Mouse (Mus musculus): Measurements from ENCODE around the gene Adad2.

Adad2 gene

DNA sequence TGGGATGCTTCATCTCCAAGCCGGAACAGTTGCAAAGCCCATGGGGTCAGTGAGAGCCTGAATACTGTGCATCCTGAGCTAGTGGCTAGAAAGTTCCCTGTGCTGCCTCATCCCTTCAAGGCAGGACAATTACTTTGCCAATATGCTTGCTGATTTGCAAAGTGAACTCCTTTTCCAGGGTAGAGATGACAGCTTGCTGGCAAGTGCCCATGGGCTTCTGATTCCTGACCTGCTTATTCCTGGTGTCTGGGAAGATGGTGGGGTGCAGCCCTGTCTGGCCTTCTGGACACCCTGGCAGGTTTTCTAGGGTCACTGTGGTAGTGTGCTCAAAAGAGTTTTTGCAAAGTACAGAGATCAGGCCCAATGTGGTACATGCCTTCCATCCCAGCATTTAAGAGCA, 30.4 kb downstream of the Adad2 start:
- no peak for DNase-seq (ENCODE audit: low spot score in 2 of 2)

DNA sequence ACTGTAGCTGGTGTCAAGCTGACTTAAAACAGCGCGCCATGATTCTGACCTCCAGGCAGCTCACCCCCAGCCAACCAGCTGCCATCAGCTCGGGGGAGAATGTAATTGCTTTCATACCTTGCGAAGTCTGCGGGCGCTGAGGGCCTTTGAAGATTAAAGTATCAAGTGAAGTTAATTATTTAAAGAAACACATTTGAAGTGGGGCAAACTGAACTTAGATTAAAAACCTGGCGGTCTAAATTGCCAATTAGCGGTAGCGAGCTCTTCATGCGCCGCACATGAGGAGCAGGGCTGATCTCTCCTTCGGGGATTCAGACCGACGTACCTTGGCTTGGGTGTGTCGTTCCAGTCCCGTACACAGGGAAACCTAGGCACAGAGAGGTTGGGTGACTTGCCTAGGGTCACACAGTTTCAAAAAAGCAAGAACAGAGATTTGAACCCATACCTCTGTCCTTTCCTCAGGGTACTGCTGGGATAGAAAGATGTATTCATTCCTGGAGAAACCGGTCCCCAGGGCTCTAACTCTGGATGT, 31.9 kb downstream of the Adad2 start:
- DNase-seq (ENCODE audit: low spot score in 2 of 2): no peak

DNA sequence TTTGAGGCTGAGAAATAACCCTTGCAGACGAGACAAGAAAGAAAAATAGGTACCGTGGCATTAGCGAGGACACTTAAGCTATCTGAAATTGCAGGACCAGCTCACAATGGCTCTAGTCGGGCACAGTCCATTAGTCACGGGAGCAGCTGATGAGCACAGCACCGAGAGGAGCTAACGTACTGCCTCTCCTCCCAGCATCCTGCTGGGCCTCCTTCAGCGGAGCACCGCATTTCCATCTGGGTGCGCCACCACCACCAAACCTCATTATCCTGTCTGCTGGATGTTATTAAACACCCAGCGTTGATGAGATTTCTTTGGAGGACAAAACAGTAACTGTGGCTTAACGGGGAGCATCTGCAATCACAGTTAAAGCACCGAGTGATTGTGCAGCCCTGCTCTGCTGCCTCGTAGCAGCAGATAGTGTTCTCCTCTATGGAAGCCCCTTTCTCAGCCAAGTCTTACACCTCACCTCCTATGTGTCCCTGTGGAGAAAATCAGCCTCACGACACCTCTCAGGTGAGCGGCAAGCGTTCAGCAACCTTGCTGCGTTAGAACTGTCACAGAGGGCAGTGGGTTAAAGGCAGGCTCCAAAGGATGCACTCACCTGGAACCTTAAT, 32.5 kb downstream of the Adad2 start:
- no peak for DNase-seq (ENCODE audit: low spot score in 2 of 2)

GRCm38 (mm10) chr8:119646197-119646596, 33.6 kb downstream of the Adad2 start:
- DNase-seq (ENCODE audit: low spot score in 2 of 2): no peak

- no peak for DNase-seq (ENCODE audit: low spot score in 2 of 2)
Measured at GRCm38 (mm10) chr8:119646846-119647245, 34.3 kb downstream of the Adad2 start.

- DNase-seq (ENCODE audit: low spot score in 2 of 2): no peak
Measured at GRCm38 (mm10) chr8:119651324-119651723, 38.8 kb downstream of the Adad2 start.

GRCm38 (mm10) chr8:119656709-119657464, 44.3 kb downstream of the Adad2 start:
- no peak for DNase-seq (ENCODE audit: low spot score in 2 of 2)

DNA sequence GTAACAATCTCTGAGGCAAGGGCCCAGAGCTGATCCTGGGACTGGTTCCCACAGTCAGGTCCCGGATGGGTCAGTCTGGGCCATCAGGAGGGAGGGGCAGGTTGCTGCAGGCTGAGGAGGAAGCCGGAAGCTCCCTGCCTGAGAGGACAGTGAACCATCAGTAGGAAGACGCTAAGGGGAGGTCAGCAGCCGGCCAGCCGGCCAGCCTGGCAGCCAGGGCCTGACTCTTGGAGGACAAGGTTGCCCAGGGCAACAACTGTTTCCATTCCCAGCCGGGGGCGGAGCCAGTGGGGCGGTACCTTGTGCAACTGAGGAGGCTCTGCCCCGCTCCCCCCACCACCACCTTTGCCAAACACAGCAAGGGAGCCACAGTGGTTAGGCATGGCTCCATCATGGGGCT, 48.5 kb downstream of the Adad2 start:
- DNase-seq (ENCODE audit: low spot score in 2 of 2): peak; percentile 42 to 43

- no peak for DNase-seq (ENCODE audit: low spot score in 2 of 2)
Measured at GRCm38 (mm10) chr8:119661892-119662291, 49.3 kb downstream of the Adad2 start.

- DNase-seq (ENCODE audit: low spot score in 2 of 2): no peak
Measured at GRCm38 (mm10) chr8:119663440-119663839, 50.9 kb downstream of the Adad2 start.

GRCm38 (mm10) chr8:119665270-119665669, 52.7 kb downstream of the Adad2 start:
- DNase-seq (ENCODE audit: low spot score in 2 of 2): no peak

Data from right cerebral cortex, postnatal 10 days (tissue).